ENCODE assay signal across 8 mouse cellular contexts in the genomic region with DNA sequence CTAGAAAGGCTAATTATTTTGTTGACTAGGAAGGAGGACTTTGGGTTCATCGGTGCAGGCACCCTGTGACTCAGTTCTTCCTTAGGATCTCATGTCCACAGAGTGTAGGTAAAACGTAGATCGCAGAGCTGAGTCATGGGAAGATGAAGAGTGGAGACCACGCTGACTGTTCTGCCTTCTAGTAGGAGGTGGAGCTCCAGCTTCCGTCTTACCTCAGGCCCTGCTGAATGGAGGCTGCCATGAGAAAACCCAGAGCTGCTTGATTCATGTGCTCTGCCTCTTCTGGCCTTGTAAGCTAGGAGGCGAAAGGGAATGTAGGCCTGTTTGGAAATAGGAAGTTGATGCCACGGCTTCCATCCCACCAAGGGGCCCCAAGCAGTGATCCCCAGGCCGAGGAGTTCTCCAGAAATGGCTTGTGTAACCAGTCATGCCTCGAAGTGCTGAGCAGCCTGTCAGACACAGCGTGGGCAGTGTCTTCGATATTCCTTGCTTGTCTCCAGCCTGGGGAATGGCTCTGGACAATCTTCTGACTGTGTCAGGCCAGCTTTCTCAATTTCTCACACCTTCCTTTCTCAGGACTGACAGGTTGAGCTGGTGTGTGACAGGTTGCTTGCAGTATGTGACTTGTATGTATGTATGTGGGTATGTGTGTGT. TPM values are rescaled to one million over a fixed set of nuclear protein-coding genes. Genes with fewer than 3 reads are reported as not detected.
A peak's percentile ranks its signal among the peaks of the same experiment; 100 is the strongest.
DNase-seq lines count a peak whose midpoint lies in the region; ATAC-seq lines count a peak whose summit lies in the region.

No protein-coding gene starts in this region.

- H3K27ac ChIP-seq in forebrain, embryonic 10.5 days = no peak overlapping the region
- no peak overlapping the region for H3K27ac ChIP-seq in forebrain, embryonic 16.5 days (ENCODE audit: low read length)
- no peak overlapping the region for H3K27ac ChIP-seq in hindbrain, embryonic 12.5 days

- H3K4me1 ChIP-seq in forebrain, embryonic 10.5 days = peaks cover 41% of the 10 kb centered on the region
- H3K4me1 ChIP-seq in forebrain, embryonic 16.5 days (replicated peaks; ENCODE audit: control insufficient read depth, insufficient read depth, low read length) = peaks cover 20% of the 10 kb centered on the region
- H3K4me1 ChIP-seq in hindbrain, embryonic 12.5 days = peaks cover 29% of the 10 kb centered on the region
- H3K4me1 ChIP-seq in megakaryocyte, embryonic 14.5 days = peaks cover 66% of the 10 kb centered on the region

- H3K9me3 ChIP-seq in forebrain, embryonic 10.5 days = no peaks in the 10 kb centered on the region
- no peaks in the 10 kb centered on the region for H3K9me3 ChIP-seq in forebrain, embryonic 16.5 days (ENCODE audit: control insufficient read depth, low read length)
- H3K9me3 ChIP-seq in hindbrain, embryonic 12.5 days (replicated peaks) = no peaks in the 10 kb centered on the region
- H3K9me3 ChIP-seq in megakaryocyte, embryonic 14.5 days = no peaks in the 10 kb centered on the region

- peaks cover 48% of the 10 kb centered on the region for H3K36me3 ChIP-seq in forebrain, embryonic 10.5 days (replicated peaks)
- H3K36me3 ChIP-seq in forebrain, embryonic 16.5 days (ENCODE audit: control insufficient read depth, insufficient read depth) = peaks cover 5% of the 10 kb centered on the region; the same call in 1 of the 2 replicates
- peaks cover 3% of the 10 kb centered on the region for H3K36me3 ChIP-seq in hindbrain, embryonic 12.5 days
- peaks cover 40% of the 10 kb centered on the region for H3K36me3 ChIP-seq in megakaryocyte, embryonic 14.5 days (replicated peaks; ENCODE audit: low read length)

- H3K27me3 ChIP-seq in forebrain, embryonic 10.5 days (ENCODE audit: poor library complexity, severe bottlenecking) = no peaks in the 10 kb centered on the region
- no peaks in the 10 kb centered on the region for H3K27me3 ChIP-seq in forebrain, embryonic 16.5 days (replicated peaks; ENCODE audit: control insufficient read depth, insufficient read depth, low read length)
- no peaks in the 10 kb centered on the region for H3K27me3 ChIP-seq in hindbrain, embryonic 12.5 days
- H3K27me3 ChIP-seq in megakaryocyte, embryonic 14.5 days (replicated peaks) = no peaks in the 10 kb centered on the region

- H3K9ac ChIP-seq in forebrain, embryonic 16.5 days (replicated peaks; ENCODE audit: low read depth, low read length) = no peak overlapping the region
- peak overlapping the region; percentile 40 for H3K9ac ChIP-seq in hindbrain, embryonic 12.5 days

- H3K4me3 ChIP-seq in forebrain, embryonic 10.5 days = peak overlapping the region; percentile 94
- H3K4me3 ChIP-seq in forebrain, embryonic 16.5 days (replicated peaks; ENCODE audit: low read length) = no peak overlapping the region
- H3K4me3 ChIP-seq in hindbrain, embryonic 12.5 days = peak overlapping the region; percentile 86; the same call in 1 of the 2 replicates
- peak overlapping the region; percentile 92 for H3K4me3 ChIP-seq in megakaryocyte, embryonic 14.5 days (replicated peaks)

- DNase-seq in forebrain, embryonic 10.5 days (ENCODE audit: extremely low spot score, low spot score) = no peak
- DNase-seq in thymus, postnatal 14 days = peak; percentile 29
- no peak for DNase-seq in thymus, postnatal 10 days (ENCODE audit: low spot score in 2 of 2)
- DNase-seq in spleen, adult 12 weeks (ENCODE audit: low spot score) = no peak
- no peak for DNase-seq in gastrocnemius, postnatal 10 days

- no peak overlapping the region for H3K4me2 ChIP-seq in forebrain, embryonic 16.5 days (ENCODE audit: low read length)
- peak overlapping the region; percentile 63 for H3K4me2 ChIP-seq in hindbrain, embryonic 12.5 days (replicated peaks)

- no peak for ATAC-seq in forebrain, embryonic 16.5 days
- no peak for ATAC-seq in hindbrain, embryonic 12.5 days (ENCODE audit: low FRiP score)

- WGBS in forebrain, embryonic 10.5 days = 92% methylated on average over 11 of the region's 11 CpGs
- WGBS in forebrain, embryonic 16.5 days = 90% methylated on average over 11 of the region's 11 CpGs
- 83% methylated on average over 11 of the region's 11 CpGs for WGBS in hindbrain, embryonic 12.5 days

RNA-seq across cellular contexts. Expression of a gene that starts 1.4 kb away (rescaled TPM):
- polyA plus RNA-seq in forebrain, embryonic 10.5 days (2016; fragmentation: Nextera tagmentation; extraction: Ambion mirVana) = 81.7 and 85.6 TPM in 2 replicates
- polyA plus RNA-seq in forebrain, embryonic 16.5 days (2015; fragmentation: Nextera tagmentation; extraction: Ambion mirVana) = 57.5 and 65.9 TPM in 2 replicates
- 83.3 and 83.8 TPM in 2 replicates for polyA plus RNA-seq in hindbrain, embryonic 12.5 days (2016; fragmentation: Nextera tagmentation; extraction: Ambion mirVana)
- 39.8 and 77.9 TPM in 2 replicates for polyA plus RNA-seq in megakaryocyte, embryonic 14.5 days (2012; ENCODE audit: insufficient read depth, low replicate concordance)
- 10 to 100 TPM; 31.1 to 43.9 TPM for total RNA-seq in gastrocnemius, postnatal 10 days (2021)

RNA-seq across cellular contexts. Expression of a gene that starts 1.5 kb away (rescaled TPM):
- 2.7 and 3.3 TPM in 2 replicates for polyA plus RNA-seq in forebrain, embryonic 10.5 days (2016; fragmentation: Nextera tagmentation; extraction: Ambion mirVana)
- polyA plus RNA-seq in forebrain, embryonic 16.5 days (2015; fragmentation: Nextera tagmentation; extraction: Ambion mirVana) = 1.4 TPM in 2 replicates
- polyA plus RNA-seq in hindbrain, embryonic 12.5 days (2016; fragmentation: Nextera tagmentation; extraction: Ambion mirVana) = 1.7 and 2.1 TPM in 2 replicates
- 2.3 TPM in 1 of 2 replicates, not detected in the other for polyA plus RNA-seq in megakaryocyte, embryonic 14.5 days (2012; ENCODE audit: insufficient read depth, low replicate concordance)
- 1 to 10 TPM; 1.1 to 1.2 TPM for total RNA-seq in gastrocnemius, postnatal 10 days (2021)

RNA-seq across cellular contexts. Expression of a gene that starts 12.7 kb away (rescaled TPM):
- polyA plus RNA-seq in forebrain, embryonic 10.5 days (2016; fragmentation: Nextera tagmentation; extraction: Ambion mirVana) = 114 and 124 TPM in 2 replicates
- 93.0 and 94.4 TPM in 2 replicates for polyA plus RNA-seq in forebrain, embryonic 16.5 days (2015; fragmentation: Nextera tagmentation; extraction: Ambion mirVana)
- polyA plus RNA-seq in hindbrain, embryonic 12.5 days (2016; fragmentation: Nextera tagmentation; extraction: Ambion mirVana) = 142 and 145 TPM in 2 replicates
- 31.1 and 138 TPM in 2 replicates for polyA plus RNA-seq in megakaryocyte, embryonic 14.5 days (2012; ENCODE audit: insufficient read depth, low replicate concordance)
- 10 to 100 TPM; 48.2 to 52.1 TPM for total RNA-seq in gastrocnemius, postnatal 10 days (2021)

RNA-seq across cellular contexts. Expression of a gene that starts 26.9 kb away (rescaled TPM):
- polyA plus RNA-seq in forebrain, embryonic 10.5 days (2016; fragmentation: Nextera tagmentation; extraction: Ambion mirVana) = 1.1 and 1.2 TPM in 2 replicates
- polyA plus RNA-seq in forebrain, embryonic 16.5 days (2015; fragmentation: Nextera tagmentation; extraction: Ambion mirVana) = 1.1 and 2.3 TPM in 2 replicates
- polyA plus RNA-seq in hindbrain, embryonic 12.5 days (2016; fragmentation: Nextera tagmentation; extraction: Ambion mirVana) = 2.2 and 2.8 TPM in 2 replicates
- polyA plus RNA-seq in megakaryocyte, embryonic 14.5 days (2012; ENCODE audit: insufficient read depth, low replicate concordance) = not detected in 2 replicates
- total RNA-seq in gastrocnemius, postnatal 10 days (2021) = 1 to 10 TPM; 1.2 to 1.6 TPM

RNA-seq across cellular contexts. Expression of a gene that starts 35.0 kb away (rescaled TPM):
- polyA plus RNA-seq in forebrain, embryonic 10.5 days (2016; fragmentation: Nextera tagmentation; extraction: Ambion mirVana) = 0.10 and 0.24 TPM in 2 replicates
- not detected in 2 replicates for polyA plus RNA-seq in forebrain, embryonic 16.5 days (2015; fragmentation: Nextera tagmentation; extraction: Ambion mirVana)
- not detected in 2 replicates for polyA plus RNA-seq in hindbrain, embryonic 12.5 days (2016; fragmentation: Nextera tagmentation; extraction: Ambion mirVana)
- not detected in 2 replicates for polyA plus RNA-seq in megakaryocyte, embryonic 14.5 days (2012; ENCODE audit: insufficient read depth, low replicate concordance)
- 10 to 100 TPM in 1 of 2 experiments, not detected in 1; 29.3 TPM for total RNA-seq in gastrocnemius, postnatal 10 days (2021)
